Mouse (Mus musculus) liver, embryonic 14.5 days (tissue): Measurements from ENCODE around the gene Mrfap1. TPM values are rescaled to one million over a fixed set of nuclear protein-coding genes. Genes with fewer than 3 reads are reported as not detected.

Experiments
- ATAC-seq: fragments of 200-750 bp; cut with Nextera tagmentation; 2 replicates; pipeline ENCODE4 v1.8.0; 2017; ENCODE audit warnings: moderate number of reproducible peaks, mild to moderate bottlenecking, moderate library complexity; ENCODE audit not compliant: insufficient read depth
- DNase-seq, 3 experiments: peaks; one replicate each; pipeline ENCODE4 v3.0.0-alpha.2; 2012 to 2013; ENCODE audit warnings: low read depth in 3 of 3, low spot score in 3 of 3
- H3K27ac ChIP-seq: fragments of 300-500 bp; sonication (generic); 2 replicates; pipeline ENCODE4 v1.5.1; 2014; ENCODE audit warnings: moderate library complexity, mild to moderate bottlenecking, control low read depth, inconsistent platforms
- H3K27me3 ChIP-seq: fragments of 300-500 bp; sonication (generic); 2 replicates; pipeline ENCODE4 v1.6.1; 2014; ENCODE audit warnings: mild to moderate bottlenecking, low read length, moderate library complexity; ENCODE audit not compliant: control insufficient read depth, insufficient read depth
- H3K36me3 ChIP-seq: fragments of 300-500 bp; sonication (generic); replicated peaks from 2 replicates; pipeline ENCODE4 v1.6.1; 2014; ENCODE audit warnings: low read depth; ENCODE audit not compliant: control insufficient read depth, insufficient read depth
- H3K4me1 ChIP-seq, 2 experiments: fragments of 200-500 bp in 1 of 2; fragments of 300-500 bp in 1 of 2; sonication (generic) in 1 of 2; replicated peaks; 2 replicates each; pipeline ENCODE4 v1.6.1; 2012 to 2014; ENCODE audit warnings: antibody characterized with exemption in 1 of 2, inconsistent platforms in 1 of 2, low read length in 1 of 2; ENCODE audit not compliant: control insufficient read depth in 2 of 2, insufficient read depth in 2 of 2
- H3K4me2 ChIP-seq: fragments of 300-500 bp; sonication (generic); 2 replicates; pipeline ENCODE4 v1.6.1; 2014; ENCODE audit warnings: low read depth, mild to moderate bottlenecking, control low read depth, moderate library complexity
- H3K4me3 ChIP-seq, 2 experiments: fragments of 200-500 bp in 1 of 2; fragments of 300-500 bp in 1 of 2; sonication (generic) in 1 of 2; 2 replicates each; pipeline ENCODE4 v1.5.1; 2012 to 2014; ENCODE audit warnings: low read depth in 2 of 2, low read length in 2 of 2, mild to moderate bottlenecking in 2 of 2, control low read depth in 1 of 2, inconsistent platforms in 1 of 2, moderate library complexity in 1 of 2; ENCODE audit not compliant: insufficient read depth in 1 of 2
- H3K9ac ChIP-seq: fragments of 300-500 bp; sonication (generic); replicated peaks from 2 replicates; pipeline ENCODE4 v1.6.1; 2014; ENCODE audit warnings: mild to moderate bottlenecking, control low read depth, moderate library complexity
- H3K9me3 ChIP-seq: fragments of 300-500 bp; sonication (generic); 2 replicates; pipeline ENCODE4 v1.6.1; 2016; ENCODE audit warnings: low read length, mixed read lengths; ENCODE audit not compliant: control insufficient read depth
- CTCF ChIP-seq: IDR thresholded peaks from 2 replicates; pipeline ENCODE4 v1.5.1; 2016; ENCODE audit warnings: antibody characterized with exemption, low read depth, control low read depth
- EP300 ChIP-seq: IDR thresholded peaks from 2 replicates; pipeline ENCODE4 v1.6.1; 2016; ENCODE audit warnings: antibody characterized with exemption, low read depth
- WGBS: fragments of 180-500 bp; shearing (Covaris S2); extraction: QIAGEN DNeasy Blood & Tissue Kit; methylation state at CpG from one replicate; pipeline ENCODE4 v1.1.7; 2014; ENCODE audit not compliant: insufficient replicate concordance; 5-methylcytosine and 5-hydroxymethylcytosine counted together
- polyA plus RNA-seq, 2 experiments: library from polyadenylated mRNA; depleted of rRNA in 1 of 2; stranded (reverse) in 1 of 2; unstranded in 1 of 2; fragments of >200 nt; fragmentation: Nextera tagmentation in 1 of 2; extraction: Ambion mirVana in 1 of 2; gene quantifications; 2 replicates each; pipeline versions ENCODE4 v1.2.1 to v1.2.3; 2012 to 2014

Mrfap1 gene
- polyA plus RNA-seq, 2 experiments: 68.4 to 156 TPM

DNA sequence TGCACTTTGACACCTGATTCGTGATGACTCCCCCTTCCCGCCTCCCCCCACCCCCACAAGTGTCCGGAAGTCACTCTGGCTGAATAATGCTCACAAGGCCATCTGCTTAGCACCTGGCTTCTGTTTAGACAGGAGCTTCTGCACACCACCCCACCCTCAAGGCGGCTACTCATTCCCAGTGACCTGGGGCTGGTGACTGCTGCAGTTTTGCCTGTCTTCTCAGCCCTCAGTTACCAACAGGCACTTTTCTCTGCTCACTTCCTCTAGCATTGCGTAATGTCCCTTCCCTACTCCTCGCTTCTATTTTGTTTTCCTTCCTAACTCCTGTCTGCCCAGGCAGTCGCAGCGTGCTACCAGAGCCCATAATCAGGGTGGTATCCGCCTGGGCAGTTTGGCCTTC lies 4.7 kb downstream of the Mrfap1 start:
- ATAC-seq (no peak), DNase-seq (no peak)
- no peak overlapping the region for H3K4me2 ChIP-seq
- no peak overlapping the region for H3K27ac ChIP-seq
- TF ChIP-seq EP300 (no peak), CTCF (no peak)
- no peak overlapping the region for H3K4me3 ChIP-seq
- H3K36me3 ChIP-seq: peaks cover 8% of the 10 kb centered on the region
- H3K9me3 ChIP-seq: no peaks in the 10 kb centered on the region
- WGBS: 39% methylated on average over 9 of the region's 9 CpGs
- H3K4me1 ChIP-seq: peaks cover under 1 to 12% of the 10 kb centered on the region in 2 experiments
- no peaks in the 10 kb centered on the region for H3K27me3 ChIP-seq
- H3K9ac ChIP-seq: no peak overlapping the region

- no peak for ATAC-seq
- 68% methylated on average over 5 of the region's 5 CpGs for WGBS
- no peaks in the 10 kb centered on the region for H3K27me3 ChIP-seq
- no peaks in the 10 kb centered on the region for H3K36me3 ChIP-seq
- no peak overlapping the region for H3K27ac ChIP-seq
- no peaks in the 10 kb centered on the region for H3K4me1 ChIP-seq
- H3K9me3 ChIP-seq: no peaks in the 10 kb centered on the region
- TF ChIP-seq CTCF (no peak), EP300 (no peak)
- H3K4me2 ChIP-seq: no peak overlapping the region
- no peak overlapping the region for H3K9ac ChIP-seq
- DNase-seq: no peak
- H3K4me3 ChIP-seq: no peak overlapping the region
Observed at GRCm38 (mm10) chr5:36786052-36786451, 10.5 kb downstream of the Mrfap1 start.

GRCm38 (mm10) chr5:36779512-36779911 lies 17.1 kb downstream of the Mrfap1 start:
- WGBS: 57% methylated on average over 2 of the region's 2 CpGs
- no peak for ATAC-seq
- no peak overlapping the region for H3K27ac ChIP-seq

GRCm38 (mm10) chr5:36778901-36779300 lies 17.7 kb downstream of the Mrfap1 start:
- Histone ChIP-seq H3K4me1 (no peaks in the 10 kb centered on the region; a peak in 1 of 4 replicates), H3K4me3 (no peak overlapping the region), H3K36me3 (no peaks in the 10 kb centered on the region), H3K27me3 (no peaks in the 10 kb centered on the region), H3K27ac (no peak overlapping the region), H3K9me3 (peaks cover 3% of the 10 kb centered on the region; the same call in 1 of the 2 replicates), H3K4me2 (no peak overlapping the region), H3K9ac (no peak overlapping the region)
- WGBS: 69% methylated on average over 1 of the region's 2 CpGs
- no peak for ATAC-seq
- no peak for DNase-seq
- no peak for TF ChIP-seq CTCF
- no peak for TF ChIP-seq EP300

More at GRCm38 (mm10) chr5:36779512-36779911, 17.1 kb downstream of the Mrfap1 start:
- peaks cover 3% of the 10 kb centered on the region; the same call in 1 of the 2 replicates for H3K9me3 ChIP-seq
- H3K9ac ChIP-seq: no peak overlapping the region
- H3K4me3 ChIP-seq: no peak overlapping the region
- no peaks in the 10 kb centered on the region for H3K36me3 ChIP-seq
- TF ChIP-seq EP300 (no peak), CTCF (no peak)
- H3K27me3 ChIP-seq: no peaks in the 10 kb centered on the region
- no peak for DNase-seq
- H3K4me2 ChIP-seq: no peak overlapping the region
- H3K4me1 ChIP-seq: no peaks in the 10 kb centered on the region

GRCm38 (mm10) chr5:36777186-36777585 lies 19.4 kb downstream of the Mrfap1 start:
- Histone ChIP-seq H3K4me2 (no peak overlapping the region), H3K4me1 (peaks cover 0 to 2% of the 10 kb centered on the region in 2 experiments; a peak in 1 of 4 replicates), H3K4me3 (no peak overlapping the region), H3K27ac (no peak overlapping the region), H3K36me3 (no peaks in the 10 kb centered on the region), H3K9me3 (peaks cover 3% of the 10 kb centered on the region; the same call in 1 of the 2 replicates), H3K27me3 (no peaks in the 10 kb centered on the region), H3K9ac (no peak overlapping the region)
- DNase-seq (no peak), ATAC-seq (no peak)
- WGBS: 17% methylated on average over 2 of the region's 2 CpGs
- TF ChIP-seq CTCF: no peak
- TF ChIP-seq EP300: no peak
